Mouse (Mus musculus) left cerebral cortex, adult 2 months (tissue): ENCODE measurements around the gene Kcnip3. TPM values are rescaled to one million over a fixed set of nuclear protein-coding genes. Genes with fewer than 3 reads are reported as not detected.

Experiments
- DNase-seq, 2 experiments: peaks; one replicate each; pipeline ENCODE4 v3.0.0; 2021 to 2022; ENCODE audit warnings: low spot score in 2 of 2, mixed read lengths in 1 of 2; ENCODE audit errors: extremely low spot score in 1 of 2
- H3K27ac ChIP-seq: fragments of 200-600 bp; 2 replicates; pipeline ENCODE4 v1.8.1; 2022
- H3K4me3 ChIP-seq: fragments of 200-600 bp; 2 replicates; pipeline ENCODE4 v1.8.1; 2022
- CTCF ChIP-seq: fragments of 200-600 bp; IDR thresholded peaks from 2 replicates; pipeline ENCODE4 v1.8.1; 2022; ENCODE audit warnings: antibody characterized with exemption, mild to moderate bottlenecking, moderate library complexity
- intact Hi-C: fragments of 180-260 bp; cut with DNase I; formaldehyde crosslinking; loops from one replicate; pipeline ENCODE4 v1.15.1; 2025
- long read RNA-seq, 2 experiments: library from polyadenylated mRNA; stranded (forward); transcript quantifications; one replicate each; pipeline ENCODE4 v2.0.0; 2021; ENCODE audit warnings: borderline mapping rate in 2 of 2
- total RNA-seq, 2 experiments: library from RNA; stranded (reverse); gene quantifications; 2 replicates each; pipeline ENCODE4 v1.2.3; 2021

Kcnip3 gene
- 100 to 1,000 TPM; 114 to 126 TPM for total RNA-seq
- long read RNA-seq, experiment 1, transcript Kcnip3-201 (9 exons, 2,728 nt), result minor isoform, 32 of 194 reads
- long read RNA-seq, experiment 1, transcript Kcnip3-203 (9 exons, 2,732 nt), result major isoform, 128 of 194 reads
- long read RNA-seq, experiment 1, partial matches to known transcripts, result 13 of 194 reads
- long read RNA-seq, experiment 1, other reads (novel, unspliced or antisense), result 20 of 194 reads
- long read RNA-seq, experiment 2, transcript Kcnip3-203 (9 exons, 2,732 nt), result major isoform, 57 of 92 reads
- long read RNA-seq, experiment 2, transcript Kcnip3-201 (9 exons, 2,728 nt), result minor isoform, 15 of 92 reads
- long read RNA-seq, experiment 2, partial matches to known transcripts, result 6 of 92 reads
- long read RNA-seq, experiment 2, other reads (novel, unspliced or antisense), result 13 of 92 reads

GRCm38 (mm10) chr2:127522006-127522441 is at the start of gene Kcnip3:
Gene Kcnip3, minus strand, starts transcription at chr2:127522094.
- intact Hi-C loops, result loop anchor here (2.0 kb wide), 1 partner anchor 15 kb away; no protein-coding TSS in a partner anchor
- no peak for TF ChIP-seq CTCF
- Histone ChIP-seq H3K27ac (peak within 1 kb of the TSS; percentile 96), H3K4me3 (peak within 1 kb of the TSS; percentile 69)
- peak; percentile 71 to 74 for DNase-seq

DNA sequence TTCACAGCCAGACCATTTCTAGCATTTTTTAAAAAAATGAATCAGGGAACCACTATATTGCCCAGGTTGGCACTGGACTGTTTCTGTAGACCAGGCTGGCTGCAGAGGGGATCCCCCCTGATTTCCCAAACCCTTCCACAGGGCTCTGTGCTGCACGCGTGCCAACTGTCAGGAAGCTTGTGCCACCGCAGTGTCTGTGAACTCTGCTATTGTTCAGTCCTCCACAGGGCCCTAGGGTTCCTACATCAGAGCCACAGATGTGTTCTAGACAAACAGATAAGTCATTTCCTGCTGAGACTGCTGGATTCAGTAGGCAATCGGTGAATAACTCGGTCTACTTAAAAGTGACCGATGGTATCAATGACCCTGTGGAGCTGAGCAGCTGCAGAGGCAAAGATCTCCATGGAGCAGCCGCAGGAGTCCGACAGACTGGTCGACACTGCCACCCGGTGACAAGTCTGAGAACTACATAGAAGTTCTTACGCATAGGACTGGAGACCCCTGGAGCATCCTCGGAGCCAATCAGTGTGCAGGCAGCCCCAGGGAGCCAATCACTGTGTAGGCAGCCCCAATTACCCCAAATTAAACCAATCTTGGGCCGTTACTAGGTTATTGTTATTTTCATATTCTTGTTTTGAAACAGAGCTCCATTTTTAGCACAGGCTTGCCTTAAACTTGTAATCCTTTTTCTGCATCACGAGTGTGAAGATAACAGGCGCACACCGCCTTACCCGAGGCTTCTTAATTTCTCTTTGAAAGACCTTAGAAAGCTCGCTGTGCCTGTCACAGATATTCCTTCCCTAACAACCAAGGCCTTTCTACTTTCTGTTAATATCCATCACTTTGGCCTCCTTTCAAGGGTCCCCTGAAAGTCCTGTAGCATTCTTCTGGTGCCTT is 37.4 kb upstream of the Kcnip3 start:
- peak; percentile 92 for TF ChIP-seq CTCF
- H3K27ac ChIP-seq, result no peak overlapping the region
- H3K4me3 ChIP-seq, result peak overlapping the region; percentile 40
- intact Hi-C loops, result loop anchor here (1.0 to 2.0 kb wide), 3 partner anchors 52 to 197 kb away; partner anchors contain the start of gene Adra2b
- DNase-seq, result peak; percentile 91 to 92

DNA sequence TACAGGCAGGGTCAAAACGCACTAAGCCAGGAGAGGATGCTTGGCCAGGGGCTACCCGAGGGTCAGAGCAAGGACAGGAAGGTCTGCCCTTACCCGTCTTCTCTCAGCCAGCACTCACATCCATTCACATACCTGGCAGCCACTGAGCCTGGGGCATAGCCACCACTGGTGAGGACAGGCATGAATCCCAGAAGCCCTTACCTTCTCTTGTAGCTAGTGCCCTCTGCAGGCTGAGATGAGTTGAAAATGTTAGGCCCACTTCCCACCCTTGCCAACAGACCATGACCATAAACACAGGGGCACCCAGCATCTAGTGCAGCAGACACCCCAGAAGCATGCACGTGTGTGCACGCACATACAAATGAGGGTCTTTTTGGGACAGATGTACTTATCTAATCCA is 29.2 kb upstream of the Kcnip3 start:
- TF ChIP-seq CTCF, result peak; percentile 66
- Histone ChIP-seq H3K4me3 (no peak overlapping the region), H3K27ac (no peak overlapping the region)
- DNase-seq, result peak; percentile 38 to 53
- intact Hi-C loops, result loop anchor here (1.0 kb wide), 1 partner anchor 44 kb away; no protein-coding TSS in a partner anchor

- Histone ChIP-seq H3K4me3 (no peak overlapping the region), H3K27ac (no peak overlapping the region)
- TF ChIP-seq CTCF, result no peak
- DNase-seq, result no peak
- intact Hi-C loops, result no loop called here
Observed at GRCm38 (mm10) chr2:127550446-127550845, 28.6 kb upstream of the Kcnip3 start.

- H3K4me3 ChIP-seq, result no peak overlapping the region
- no peak for TF ChIP-seq CTCF
- no peak overlapping the region for H3K27ac ChIP-seq
- no peak for DNase-seq
- intact Hi-C loops, result no loop called here
Observed at GRCm38 (mm10) chr2:127549711-127550110, 27.8 kb upstream of the Kcnip3 start.

- no peak for TF ChIP-seq CTCF
- Histone ChIP-seq H3K4me3 (no peak overlapping the region), H3K27ac (no peak overlapping the region)
- DNase-seq, result no peak
- intact Hi-C loops, result no loop called here
Observed at GRCm38 (mm10) chr2:127548342-127549074, 26.6 kb upstream of the Kcnip3 start.

- Histone ChIP-seq H3K4me3 (no peak overlapping the region), H3K27ac (no peak overlapping the region)
- DNase-seq, result no peak
- TF ChIP-seq CTCF, result no peak
- intact Hi-C loops, result no loop called here
Observed at GRCm38 (mm10) chr2:127541697-127542096, 19.8 kb upstream of the Kcnip3 start.

DNA sequence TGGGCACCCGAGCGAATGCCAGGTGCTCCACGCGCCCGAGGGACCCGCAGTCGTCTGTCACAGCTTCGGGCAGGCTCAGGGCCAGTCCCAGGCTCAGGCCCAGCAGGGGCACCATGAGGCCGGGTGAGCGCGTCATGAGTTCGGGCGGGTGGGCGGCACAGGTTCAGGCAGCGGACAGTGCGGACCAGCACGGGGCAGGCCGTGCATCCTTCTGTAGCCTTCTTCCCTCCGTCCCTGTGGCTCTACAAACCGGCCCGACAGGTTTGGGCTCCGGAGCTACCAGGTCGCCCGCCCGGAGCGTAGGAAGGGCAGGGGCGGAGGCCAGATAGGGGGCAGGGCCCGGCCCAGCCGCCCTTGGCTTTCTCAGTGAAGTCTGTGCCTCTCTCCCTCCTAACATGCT is 19.3 kb upstream of the Kcnip3 start, which contains the start of gene Prom2:
Gene Prom2, minus strand, starts transcription at position 283 of the 400 bp plus-strand sequence.
- H3K27ac ChIP-seq, result no peak within 1 kb of the TSS
- TF ChIP-seq CTCF, result no peak
- DNase-seq, result no peak
- H3K4me3 ChIP-seq, result no peak within 1 kb of the TSS
- intact Hi-C loops, result no loop called here

DNA sequence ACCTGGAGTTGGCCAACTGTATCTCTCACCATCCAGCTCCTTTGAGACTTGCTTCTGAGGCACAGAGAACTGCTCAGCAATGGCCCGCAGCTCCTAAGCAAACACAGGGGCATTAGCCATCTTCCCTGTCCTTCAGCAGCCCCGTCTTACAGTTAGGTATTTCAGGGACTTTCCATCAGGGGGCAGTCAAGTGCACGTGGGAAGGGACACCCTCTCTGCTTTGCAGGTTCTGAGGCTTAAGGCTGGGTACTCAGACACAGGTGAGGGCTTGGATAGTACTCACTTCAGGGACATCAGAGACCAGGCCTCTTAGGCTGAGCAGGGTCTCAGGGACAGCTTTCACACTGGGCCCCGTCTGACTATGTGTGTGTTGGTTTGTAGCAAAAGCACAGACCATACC is 17.6 kb upstream of the Kcnip3 start:
- intact Hi-C loops, result no loop called here
- Histone ChIP-seq H3K27ac (no peak overlapping the region), H3K4me3 (no peak overlapping the region)
- peak in 1 of 2 experiments; percentile 33 for DNase-seq
- TF ChIP-seq CTCF, result peak; percentile 62

DNA sequence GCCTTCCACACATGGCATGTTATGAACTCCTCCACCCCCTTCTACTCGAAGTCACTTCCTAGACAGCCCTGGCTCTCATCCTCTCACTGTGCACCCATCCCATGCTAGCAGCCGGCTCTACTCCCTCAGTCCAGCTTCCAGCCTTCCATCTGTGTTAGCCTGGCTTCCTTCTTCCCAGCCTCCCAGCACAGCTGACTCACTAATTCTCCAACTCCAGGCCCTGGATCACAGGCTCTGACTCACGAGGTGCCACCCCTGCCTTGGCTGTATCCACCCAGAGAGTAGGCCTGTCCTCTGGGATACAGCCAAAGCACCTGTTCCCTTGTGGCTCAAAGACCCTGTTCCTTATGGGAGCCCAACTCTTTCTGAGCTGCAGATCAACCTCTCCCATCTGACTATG is 15.7 kb upstream of the Kcnip3 start:
- Histone ChIP-seq H3K27ac (no peak overlapping the region; the same call in 1 of the 2 replicates), H3K4me3 (no peak overlapping the region)
- intact Hi-C loops, result loop anchor here (2.0 kb wide), 1 partner anchor 15 kb away; the partner anchor contains the start of gene Kcnip3
- DNase-seq, result peak; percentile 44 to 64
- no peak for TF ChIP-seq CTCF

DNA sequence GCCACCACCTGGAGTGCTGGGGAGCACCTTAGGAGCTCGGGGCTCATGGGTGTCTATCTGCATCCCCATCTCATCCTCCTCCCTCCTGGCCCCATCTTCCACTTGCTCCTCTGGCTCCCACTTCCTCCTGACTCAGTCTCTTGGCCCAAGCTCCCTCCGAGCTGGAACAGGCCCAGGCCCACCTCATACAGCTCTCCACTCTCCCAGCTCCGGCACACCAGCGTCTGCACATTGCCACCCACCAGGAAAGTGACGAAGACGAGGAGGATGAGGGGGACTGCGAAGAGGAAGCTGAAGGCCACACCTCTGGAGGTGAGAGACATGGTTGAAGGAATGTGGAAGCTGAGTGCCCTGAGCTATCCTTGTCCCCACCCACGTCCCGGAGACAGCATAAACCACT is 13.5 kb upstream of the Kcnip3 start:
- no peak overlapping the region for H3K4me3 ChIP-seq
- peak; percentile 55 to 84 for DNase-seq
- H3K27ac ChIP-seq, result no peak overlapping the region
- intact Hi-C loops, result loop anchor here (1.0 kb wide), 1 partner anchor 18 kb away; no protein-coding TSS in a partner anchor
- TF ChIP-seq CTCF, result no peak
